Mouse (Mus musculus): Measurements from ENCODE around the gene Lsamp. TPM values are rescaled to one million over a fixed set of nuclear protein-coding genes. Genes with fewer than 3 reads are reported as not detected.

Gene Lsamp
- polyA plus RNA-seq, 1 experiment from 2014 or later, result 0.20 TPM

DNA sequence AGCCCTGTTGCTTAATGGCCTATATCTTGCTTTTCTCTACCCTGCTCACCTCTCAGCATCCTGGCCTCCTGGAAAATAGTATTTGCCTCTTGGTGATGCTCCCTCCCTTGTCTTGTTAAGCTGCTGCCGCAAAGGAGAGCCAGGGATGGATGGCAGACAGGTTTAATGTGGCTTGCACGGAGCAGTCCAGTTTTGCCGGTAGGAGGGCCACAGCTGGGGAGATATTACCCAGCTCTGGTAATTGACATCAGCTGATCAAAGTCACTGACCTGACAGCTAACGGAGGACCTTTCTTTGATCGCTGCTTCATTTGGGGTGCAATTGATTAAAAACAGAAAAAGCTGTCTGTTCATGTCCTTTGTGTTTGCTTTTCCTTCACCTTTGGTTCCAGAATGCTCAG is 2030.8 kb downstream of the Lsamp start:
- Histone ChIP-seq H3K4me3 (ENCODE audit: low read depth, low read length) (no peak overlapping the region), H3K4me1 (ENCODE audit: insufficient read depth, low read depth, low read length) (no peaks in the 10 kb centered on the region), H3K9me3 (ENCODE audit: low read length) (no peaks in the 10 kb centered on the region), H3K27ac (ENCODE audit: low read length) (no peak overlapping the region), H3K4me2 (replicated peaks; ENCODE audit: low read depth, low read length) (no peak overlapping the region), H3K36me3 (ENCODE audit: insufficient read depth, low read length) (no peaks in the 10 kb centered on the region), H3K9ac (replicated peaks; ENCODE audit: low read depth) (no peak overlapping the region), H3K27me3 (replicated peaks; ENCODE audit: insufficient read depth, low read length) (no peaks in the 10 kb centered on the region)
- no peak for DNase-seq (ENCODE audit: low spot score)
- whole genome bisulfite sequencing, result 55% methylated on average over 5 of the region's 5 CpGs
- TF ChIP-seq CTCF (IDR thresholded peaks at IDR 0.05) (no peak), EP300 (IDR thresholded peaks at IDR 0.05) (no peak)
- no peak for ATAC-seq

DNA sequence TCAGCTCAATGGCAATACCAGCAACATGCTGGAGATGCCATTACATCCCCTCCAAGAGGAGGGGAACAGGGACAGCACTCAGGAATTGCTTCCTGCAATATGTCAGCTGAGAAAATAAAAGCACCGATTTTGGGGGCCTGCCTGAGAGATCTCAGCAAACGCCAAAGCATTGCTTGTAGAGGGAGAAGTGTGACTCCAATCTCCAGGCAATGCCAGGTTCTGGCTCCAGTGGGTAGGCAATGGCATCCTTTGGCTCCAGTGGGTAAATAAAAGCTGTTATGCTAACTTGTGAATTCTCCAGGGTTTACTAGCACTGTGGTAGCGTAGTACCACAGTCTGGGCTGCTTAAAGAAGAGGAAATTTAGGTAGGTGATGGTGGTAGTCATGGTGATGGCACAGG is 2031.3 kb downstream of the Lsamp start:
- Histone ChIP-seq H3K9me3 (ENCODE audit: low read length) (no peaks in the 10 kb centered on the region), H3K27me3 (replicated peaks; ENCODE audit: insufficient read depth, low read length) (no peaks in the 10 kb centered on the region), H3K36me3 (ENCODE audit: insufficient read depth, low read length) (no peaks in the 10 kb centered on the region), H3K9ac (replicated peaks; ENCODE audit: low read depth) (no peak overlapping the region), H3K4me1 (ENCODE audit: insufficient read depth, low read depth, low read length) (no peaks in the 10 kb centered on the region), H3K27ac (ENCODE audit: low read length) (no peak overlapping the region), H3K4me2 (replicated peaks; ENCODE audit: low read depth, low read length) (no peak overlapping the region), H3K4me3 (ENCODE audit: low read depth, low read length) (no peak overlapping the region)
- TF ChIP-seq CTCF (IDR thresholded peaks at IDR 0.05) (no peak), EP300 (IDR thresholded peaks at IDR 0.05) (no peak)
- 51% methylated on average over 3 of the region's 3 CpGs for WGBS
- no peak for ATAC-seq
- no peak for DNase-seq (ENCODE audit: low spot score)

DNA sequence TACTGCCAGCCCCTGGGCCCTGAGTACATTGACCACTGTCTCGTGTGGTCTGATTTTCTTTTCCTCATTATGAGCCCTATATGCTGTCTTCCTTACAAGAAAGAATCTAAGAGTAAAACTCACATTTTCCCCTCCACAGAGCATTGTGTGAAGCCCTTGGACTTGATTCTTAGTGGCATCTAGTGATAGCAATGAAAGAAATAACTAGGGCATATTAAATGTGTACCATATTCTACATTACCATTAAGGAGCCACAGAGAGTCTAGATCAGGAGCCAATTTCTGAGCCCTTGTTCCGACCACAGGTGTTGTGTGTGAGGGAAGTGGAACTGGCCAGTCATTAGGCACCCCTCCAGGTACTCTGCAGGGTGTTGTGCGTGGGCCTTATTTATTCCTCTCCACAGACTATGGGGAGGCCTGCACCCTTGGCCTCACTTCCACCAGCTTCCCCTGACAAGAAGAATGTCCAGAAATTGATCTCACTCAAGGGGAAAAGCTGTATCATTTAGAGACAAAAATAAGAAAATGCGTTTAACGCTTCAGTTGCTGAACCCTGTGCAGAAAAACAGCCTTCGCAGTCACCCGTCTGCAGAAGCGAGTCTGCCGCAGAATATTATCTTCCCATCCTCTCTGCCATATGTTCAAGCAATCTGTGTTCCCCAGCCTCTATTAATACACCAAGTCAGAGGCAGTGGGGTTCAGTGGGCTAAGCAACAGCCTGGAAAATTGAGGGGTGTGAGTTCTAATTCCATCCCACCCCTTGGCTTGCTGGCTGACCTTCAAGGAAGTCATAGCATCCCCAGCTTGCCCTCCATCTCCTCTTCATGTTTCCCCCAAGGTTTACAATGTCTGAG is 2032.9 kb downstream of the Lsamp start:
- no peak overlapping the region for H3K9ac ChIP-seq (replicated peaks; ENCODE audit: low read depth)
- no peak overlapping the region for H3K27ac ChIP-seq (ENCODE audit: low read length)
- no peak for ATAC-seq
- no peaks in the 10 kb centered on the region for H3K4me1 ChIP-seq (ENCODE audit: insufficient read depth, low read depth, low read length)
- no peak overlapping the region for H3K4me3 ChIP-seq (ENCODE audit: low read depth, low read length)
- H3K9me3 ChIP-seq (ENCODE audit: low read length), result no peaks in the 10 kb centered on the region
- DNase-seq (ENCODE audit: low spot score), result no peak
- no peaks in the 10 kb centered on the region for H3K36me3 ChIP-seq (ENCODE audit: insufficient read depth, low read length)
- no peaks in the 10 kb centered on the region for H3K27me3 ChIP-seq (replicated peaks; ENCODE audit: insufficient read depth, low read length)
- 90% methylated on average over 9 of the region's 9 CpGs for WGBS
- H3K4me2 ChIP-seq (replicated peaks; ENCODE audit: low read depth, low read length), result no peak overlapping the region
- TF ChIP-seq EP300 (IDR thresholded peaks at IDR 0.05) (no peak), CTCF (IDR thresholded peaks at IDR 0.05) (no peak)

DNA sequence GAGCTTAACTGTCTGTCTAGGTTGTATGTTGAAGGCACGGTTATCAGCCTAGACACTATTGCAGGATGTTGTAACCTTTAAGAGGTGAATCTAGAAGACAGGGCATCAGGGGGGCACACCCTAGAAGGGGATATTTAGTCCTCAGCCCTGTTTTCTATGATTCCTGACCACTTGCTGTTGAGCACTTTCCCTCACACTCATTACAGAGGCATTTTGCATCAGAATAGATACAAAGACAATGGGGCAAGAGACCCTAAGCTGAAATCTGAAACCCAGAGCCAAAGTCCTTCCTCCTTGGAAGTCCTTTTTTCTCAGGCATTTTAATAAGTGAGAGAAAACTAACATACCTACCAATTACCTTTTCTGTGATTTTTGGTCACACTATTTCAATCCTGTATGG is 2038.4 kb downstream of the Lsamp start:
- no peak for ATAC-seq
- no peaks in the 10 kb centered on the region for H3K36me3 ChIP-seq (ENCODE audit: insufficient read depth, low read length)
- H3K27ac ChIP-seq (ENCODE audit: low read length), result no peak overlapping the region
- H3K4me3 ChIP-seq (ENCODE audit: low read depth, low read length), result no peak overlapping the region
- H3K27me3 ChIP-seq (replicated peaks; ENCODE audit: insufficient read depth, low read length), result no peaks in the 10 kb centered on the region
- no peaks in the 10 kb centered on the region for H3K4me1 ChIP-seq (ENCODE audit: insufficient read depth, low read depth, low read length)
- no peaks in the 10 kb centered on the region for H3K9me3 ChIP-seq (ENCODE audit: low read length)
- no peak for DNase-seq (ENCODE audit: low spot score)
- H3K4me2 ChIP-seq (replicated peaks; ENCODE audit: low read depth, low read length), result no peak overlapping the region
- TF ChIP-seq EP300 (IDR thresholded peaks at IDR 0.05) (no peak), CTCF (IDR thresholded peaks at IDR 0.05) (no peak)
- 62% methylated on average over 1 of the region's 1 CpGs for WGBS
- no peak overlapping the region for H3K9ac ChIP-seq (replicated peaks; ENCODE audit: low read depth)

DNA sequence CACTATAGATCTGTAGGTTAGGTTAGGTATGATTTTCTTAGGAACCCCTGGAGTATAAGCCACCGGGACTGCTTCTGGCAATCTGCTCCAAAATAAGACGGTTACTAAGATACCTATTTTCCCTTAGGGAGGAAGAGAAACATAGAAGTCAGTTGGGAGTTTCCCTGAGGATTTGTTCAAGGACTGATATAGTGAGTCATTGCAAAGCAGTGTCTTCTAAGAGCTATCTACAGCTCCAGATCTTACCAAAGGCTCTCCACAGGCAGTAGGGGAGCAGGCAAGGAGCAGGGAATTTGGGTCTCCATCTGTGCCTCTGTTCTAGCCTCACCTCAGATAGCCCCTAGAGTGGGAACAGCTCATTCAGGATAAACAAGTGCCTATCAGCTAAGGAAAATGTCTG is 2047.9 kb downstream of the Lsamp start:
- no peaks in the 10 kb centered on the region for H3K9me3 ChIP-seq (ENCODE audit: low read length)
- no peak overlapping the region for H3K4me2 ChIP-seq (replicated peaks; ENCODE audit: low read depth, low read length)
- H3K4me3 ChIP-seq (ENCODE audit: low read depth, low read length), result no peak overlapping the region
- WGBS, result 93% methylated on average over 2 of the region's 2 CpGs
- H3K4me1 ChIP-seq (ENCODE audit: insufficient read depth, low read depth, low read length), result no peaks in the 10 kb centered on the region
- TF ChIP-seq EP300 (IDR thresholded peaks at IDR 0.05), result no peak
- no peak for TF ChIP-seq CTCF (IDR thresholded peaks at IDR 0.05)
- DNase-seq (ENCODE audit: low spot score) (no peak), ATAC-seq (no peak)
- no peak overlapping the region for H3K27ac ChIP-seq (ENCODE audit: low read length)
- no peaks in the 10 kb centered on the region for H3K36me3 ChIP-seq (ENCODE audit: insufficient read depth, low read length)
- H3K27me3 ChIP-seq (replicated peaks; ENCODE audit: insufficient read depth, low read length), result no peaks in the 10 kb centered on the region
- H3K9ac ChIP-seq (replicated peaks; ENCODE audit: low read depth), result no peak overlapping the region

DNA sequence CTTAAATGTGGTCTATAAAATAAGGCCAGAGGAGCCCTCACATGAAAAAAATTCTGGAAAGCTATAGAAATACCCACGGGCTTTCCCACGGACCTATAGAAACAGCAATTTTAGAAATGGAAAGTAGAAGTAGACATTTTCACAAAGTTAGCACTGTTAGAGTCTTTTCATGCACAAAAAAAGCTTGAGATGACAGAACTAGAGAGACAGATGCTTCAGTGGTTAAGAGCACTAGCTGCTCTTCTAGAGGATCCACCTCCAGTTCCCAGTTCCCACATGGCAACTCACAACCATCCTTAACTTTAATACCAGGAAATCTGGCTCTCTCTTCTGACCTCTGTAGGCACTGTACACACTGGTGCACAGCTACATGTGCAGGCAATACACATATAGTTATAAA is 2049.3 kb downstream of the Lsamp start:
- 86% methylated on average over 2 of the region's 2 CpGs for WGBS
- no peak for DNase-seq (ENCODE audit: low spot score)
- no peak for ATAC-seq
- H3K27me3 ChIP-seq (replicated peaks; ENCODE audit: insufficient read depth, low read length), result no peaks in the 10 kb centered on the region
- H3K36me3 ChIP-seq (ENCODE audit: insufficient read depth, low read length), result no peaks in the 10 kb centered on the region
- no peaks in the 10 kb centered on the region for H3K9me3 ChIP-seq (ENCODE audit: low read length)
- no peak overlapping the region for H3K4me3 ChIP-seq (ENCODE audit: low read depth, low read length)
- H3K9ac ChIP-seq (replicated peaks; ENCODE audit: low read depth), result no peak overlapping the region
- no peak overlapping the region for H3K27ac ChIP-seq (ENCODE audit: low read length)
- H3K4me2 ChIP-seq (replicated peaks; ENCODE audit: low read depth, low read length), result no peak overlapping the region
- H3K4me1 ChIP-seq (ENCODE audit: insufficient read depth, low read depth, low read length), result no peaks in the 10 kb centered on the region
- TF ChIP-seq CTCF (IDR thresholded peaks at IDR 0.05), result no peak
- TF ChIP-seq EP300 (IDR thresholded peaks at IDR 0.05), result no peak
